Mouse (Mus musculus) kidney, embryonic 14.5 days (tissue): ENCODE data around the gene Tcf7. TPM values are rescaled to one million over a fixed set of nuclear protein-coding genes. Genes with fewer than 3 reads are reported as not detected.

ENCODE experiments used
- ATAC-seq: fragments of 200-750 bp; cut with Nextera tagmentation; 2 replicates; pipeline ENCODE4 v1.8.0; 2017; ENCODE audit warnings: moderate number of reproducible peaks, mild to moderate bottlenecking, moderate TSS enrichment, moderate library complexity; ENCODE audit not compliant: low FRiP score, low TSS enrichment
- H3K27ac ChIP-seq: fragments of 300-500 bp; sonication (generic); 2 replicates; pipeline ENCODE4 v1.5.1; 2014; ENCODE audit warnings: low read depth, mild to moderate bottlenecking, low read length, moderate library complexity, mixed read lengths
- H3K27me3 ChIP-seq: fragments of 300-500 bp; sonication (generic); 2 replicates; pipeline ENCODE4 v1.6.1; 2014; ENCODE audit warnings: mild to moderate bottlenecking, low read length; ENCODE audit not compliant: control insufficient read depth, insufficient read depth
- H3K36me3 ChIP-seq: fragments of 300-500 bp; sonication (generic); 2 replicates; pipeline ENCODE4 v1.6.1; 2014; ENCODE audit warnings: low read length, mixed read lengths; ENCODE audit not compliant: control insufficient read depth, insufficient read depth
- H3K4me1 ChIP-seq: fragments of 300-500 bp; sonication (generic); 2 replicates; pipeline ENCODE4 v1.6.1; 2014; ENCODE audit warnings: low read length, mixed read lengths; ENCODE audit not compliant: control insufficient read depth, insufficient read depth
- H3K4me2 ChIP-seq: fragments of 300-500 bp; sonication (generic); replicated peaks from 2 replicates; pipeline ENCODE4 v1.6.1; 2014; ENCODE audit warnings: low read depth, mild to moderate bottlenecking, low read length
- H3K4me3 ChIP-seq: fragments of 300-500 bp; sonication (generic); 2 replicates; pipeline ENCODE4 v1.5.1; 2014; ENCODE audit warnings: mild to moderate bottlenecking, low read length
- H3K9ac ChIP-seq: fragments of 300-500 bp; sonication (generic); 2 replicates; pipeline ENCODE4 v1.6.1; 2014; ENCODE audit warnings: low read depth, mild to moderate bottlenecking, low read length, moderate library complexity
- H3K9me3 ChIP-seq: fragments of 300-500 bp; sonication (generic); 2 replicates; pipeline ENCODE4 v1.6.1; 2016; ENCODE audit warnings: low read length; ENCODE audit not compliant: control insufficient read depth
- polyA plus RNA-seq: library from polyadenylated mRNA; unstranded; fragments of >200 nt; fragmentation: Nextera tagmentation; extraction: Ambion mirVana; gene quantifications from 2 replicates; pipeline ENCODE4 v1.2.1, GENCODE M21; 2014

Gene Tcf7
- polyA plus RNA-seq, 1 experiment from 2014 or later = 27.5 TPM

DNA sequence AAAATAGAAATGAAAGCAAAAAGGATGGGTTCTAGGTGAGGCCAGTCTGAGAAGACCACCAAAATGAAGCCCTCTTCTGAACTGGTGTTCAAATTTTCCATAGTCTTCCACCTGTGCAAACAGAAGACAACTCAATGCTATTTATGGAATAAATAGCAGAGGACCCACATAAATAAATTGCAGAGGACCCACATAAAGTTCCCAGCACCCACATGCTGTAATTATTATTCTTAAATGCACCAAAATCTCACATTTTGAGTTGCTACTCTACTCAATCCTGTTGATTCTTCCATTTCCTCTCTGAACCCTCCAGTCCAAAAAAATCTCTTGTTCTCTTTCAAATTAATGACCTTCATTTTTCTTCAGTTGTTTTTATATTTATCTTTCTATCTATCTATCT is 68.9 kb downstream of the Tcf7 start, which contains the start of gene Olfr1371:
Gene Olfr1371 (minus strand): TSS at position 101 of the 400 bp plus-strand sequence.
- H3K27me3 ChIP-seq = no peaks in the 10 kb centered on the region
- no peaks in the 10 kb centered on the region for H3K4me1 ChIP-seq
- H3K4me2 ChIP-seq = no peak within 1 kb of the TSS
- H3K4me3 ChIP-seq = no peak within 1 kb of the TSS
- H3K9ac ChIP-seq = no peak within 1 kb of the TSS
- H3K27ac ChIP-seq = no peak within 1 kb of the TSS
- H3K9me3 ChIP-seq = no peaks in the 10 kb centered on the region
- no peak for ATAC-seq
- no peaks in the 10 kb centered on the region for H3K36me3 ChIP-seq

Other genes with a start within 250 kb of the Tcf7 start
- 83.4 and 110 TPM in 2 replicates for gene Ppp2ca, start 184.3 kb downstream of the Tcf7 start, polyA plus RNA-seq
- gene Olfr1373, start 137.5 kb downstream of the Tcf7 start, polyA plus RNA-seq = not detected in 2 replicates
- gene Olfr1371, start 69.0 kb downstream of the Tcf7 start, polyA plus RNA-seq = not detected in 2 replicates
- gene Skp1a, start 51.0 kb downstream of the Tcf7 start, polyA plus RNA-seq = 843 and 964 TPM in 2 replicates
- gene Vdac1, start 77.8 kb upstream of the Tcf7 start, polyA plus RNA-seq = 265 and 284 TPM in 2 replicates
- 139 and 234 TPM in 2 replicates for gene 9530068E07Rik, start 113.4 kb upstream of the Tcf7 start, polyA plus RNA-seq